Mouse (Mus musculus) ES-E14 (cell line): ENCODE measurements around the gene Mxra7.

Experiments used
- HCFC1 ChIP-seq: IDR thresholded peaks from 2 replicates; pipeline ENCODE4 v1.6.1; 2012; ENCODE audit warnings: low read length, inconsistent platforms, borderline replicate concordance; ENCODE audit not compliant: insufficient read depth
- MAFK ChIP-seq: IDR thresholded peaks from 2 replicates; pipeline ENCODE4 v1.6.1; 2014; ENCODE audit warnings: mild to moderate bottlenecking, low read depth, low read length, inconsistent platforms; ENCODE audit not compliant: insufficient read depth

- no peak for TF ChIP-seq HCFC1
- no peak for TF ChIP-seq MAFK
These were observed 25.1 kb downstream of the Mxra7 start for GRCm38 (mm10) chr11:116802709-116803108.
